Comparison of ENCODE assay signal across 10 mouse cellular contexts in genomic region chr5:139370336-139370735, GRCm38 (mm10). TPM values are rescaled to one million over a fixed set of nuclear protein-coding genes. Genes with fewer than 3 reads are reported as not detected.
DNase-seq lines count a peak whose midpoint lies in the region; ATAC-seq and TF ChIP-seq lines count a peak whose summit lies in the region.
"Had no signal": no experiment of that assay in that cellular context is flagged by ENCODE, and none has a peak within 500 bp of the region (broad histone marks: within the 10 kb centered on the region; RNA-seq: fewer than 3 reads in every experiment).

No protein-coding gene starts in this region.

- TF ChIP-seq CTCF in kidney, adult 2 months (conservative IDR thresholded peaks at IDR 0.05; ENCODE audit: insufficient read depth, insufficient read length, low read depth, low read length) = no peak
- no peak for TF ChIP-seq CTCF in bone marrow, adult 2 months (IDR thresholded peaks at IDR 0.05; ENCODE audit: control insufficient read depth, insufficient read depth, low read length)

- H3K4me3 ChIP-seq in forebrain, embryonic 10.5 days = 0 out of 2 replicates have a peak overlapping the region, but pooled peaks have one; percentile 6
- H3K4me3 ChIP-seq in forebrain, embryonic 12.5 days (replicated peaks) = no peak overlapping the region
- H3K4me3 ChIP-seq in kidney, adult 2 months (ENCODE audit: insufficient read depth, low read depth, low read length) = no peak overlapping the region
- H3K4me3 ChIP-seq in bone marrow, adult 2 months (replicated peaks; ENCODE audit: control insufficient read depth, low read depth, low read length) = no peak overlapping the region
- H3K4me3 ChIP-seq in liver, embryonic 13.5 days (replicated peaks) = peak overlapping the region; percentile 72; the same call in 1 of the 2 replicates

- no peaks in the 10 kb centered on the region for H3K27me3 ChIP-seq in forebrain, embryonic 10.5 days (ENCODE audit: poor library complexity, severe bottlenecking)
- 0 out of 2 replicates have a peak, but pooled peaks cover 4% of the 10 kb centered on the region for H3K27me3 ChIP-seq in forebrain, embryonic 12.5 days
- no peaks in the 10 kb centered on the region for H3K27me3 ChIP-seq in kidney, adult 2 months (replicated peaks; ENCODE audit: control insufficient read depth, insufficient read depth, low read length)
- H3K27me3 ChIP-seq in liver, embryonic 13.5 days = no peaks in the 10 kb centered on the region

- 84% methylated on average over 6 of the region's 6 CpGs for WGBS in forebrain, embryonic 10.5 days
- 86% methylated on average over 6 of the region's 6 CpGs for WGBS in forebrain, embryonic 12.5 days
- 70% methylated on average over 6 of the region's 6 CpGs for WGBS in kidney, adult 2 months
- WGBS in bone marrow, adult 2 months = 74% methylated on average over 6 of the region's 6 CpGs
- WGBS in liver, embryonic 13.5 days (ENCODE audit: insufficient replicate concordance) = 56% methylated on average over 6 of the region's 6 CpGs

- no peak for TF ChIP-seq POLR2A in kidney, adult 2 months (IDR thresholded peaks at IDR 0.05; ENCODE audit: low read depth, low read length)
- TF ChIP-seq POLR2A in bone marrow, adult 2 months (IDR thresholded peaks at IDR 0.05; ENCODE audit: borderline replicate concordance, control insufficient read depth, low read depth, low read length) = no peak

- H3K4me1 ChIP-seq in forebrain, embryonic 10.5 days = peaks cover 53% of the 10 kb centered on the region
- peaks cover 26% of the 10 kb centered on the region for H3K4me1 ChIP-seq in forebrain, embryonic 12.5 days
- peaks cover 54% of the 10 kb centered on the region for H3K4me1 ChIP-seq in kidney, adult 2 months (ENCODE audit: control insufficient read depth, insufficient read depth, low read length)
- peaks cover 20% of the 10 kb centered on the region for H3K4me1 ChIP-seq in bone marrow, adult 2 months (ENCODE audit: control insufficient read depth, insufficient read depth, low read length)
- H3K4me1 ChIP-seq in liver, embryonic 13.5 days (replicated peaks) = peaks cover 93% of the 10 kb centered on the region

- no peak for DNase-seq in forebrain, embryonic 10.5 days (ENCODE audit: extremely low spot score, low spot score)
- no peak for DNase-seq in kidney, adult 2 months
- DNase-seq in kidney, postnatal 14 days = no peak
- DNase-seq in liver, embryonic 13.5 days = no peak
- no peak for DNase-seq in thymus, postnatal 36 days
- DNase-seq in right cerebral cortex, adult 18-20 months = no peak
- DNase-seq: adrenal gland, postnatal 14 days had no signal

- H3K4me2 ChIP-seq in forebrain, embryonic 12.5 days = no peak overlapping the region
- H3K4me2 ChIP-seq in liver, embryonic 13.5 days = peak overlapping the region; percentile 93

- no peaks in the 10 kb centered on the region for H3K36me3 ChIP-seq in forebrain, embryonic 10.5 days (replicated peaks)
- no peaks in the 10 kb centered on the region for H3K36me3 ChIP-seq in forebrain, embryonic 12.5 days (replicated peaks)
- H3K36me3 ChIP-seq in kidney, adult 2 months (ENCODE audit: control insufficient read depth, insufficient read depth, low read length) = no peaks in the 10 kb centered on the region
- no peaks in the 10 kb centered on the region for H3K36me3 ChIP-seq in liver, embryonic 13.5 days

- peak overlapping the region; percentile 95 for H3K27ac ChIP-seq in forebrain, embryonic 10.5 days
- no peak overlapping the region for H3K27ac ChIP-seq in forebrain, embryonic 12.5 days
- H3K27ac ChIP-seq in kidney, adult 2 months (ENCODE audit: insufficient read depth, low read depth, low read length) = peak overlapping the region; percentile 93; the same call in 1 of the 2 replicates
- peak overlapping the region; percentile 16; the same call in 1 of the 2 replicates for H3K27ac ChIP-seq in bone marrow, adult 2 months (ENCODE audit: control insufficient read depth, insufficient read depth, low read depth, low read length, poor library complexity)
- H3K27ac ChIP-seq in liver, embryonic 13.5 days = peak overlapping the region; percentile 100

- no peaks in the 10 kb centered on the region for H3K9me3 ChIP-seq in forebrain, embryonic 10.5 days
- H3K9me3 ChIP-seq in forebrain, embryonic 12.5 days = no peaks in the 10 kb centered on the region
- no peaks in the 10 kb centered on the region for H3K9me3 ChIP-seq in liver, embryonic 13.5 days (replicated peaks)

- no peak overlapping the region for H3K9ac ChIP-seq in forebrain, embryonic 12.5 days
- H3K9ac ChIP-seq in liver, embryonic 13.5 days = peak overlapping the region; percentile 93

- no peak for ATAC-seq in forebrain, embryonic 12.5 days (ENCODE audit: low FRiP score)
- no peak for ATAC-seq in liver, embryonic 13.5 days (ENCODE audit: low read depth)

RNA-seq across cellular contexts. Expression of gene Gpr146, which starts 7.2 kb away (rescaled TPM):
- polyA plus RNA-seq in forebrain, embryonic 10.5 days (2016; fragmentation: Nextera tagmentation; extraction: Ambion mirVana) = 1.6 and 1.8 TPM in 2 replicates
- polyA plus RNA-seq in forebrain, embryonic 12.5 days (2016; fragmentation: Nextera tagmentation; extraction: Ambion mirVana) = 1.2 and 1.4 TPM in 2 replicates
- 39.1 and 43.0 TPM in 2 replicates for polyA plus RNA-seq in kidney, adult 2 months (2012; rRNA removed)
- polyA plus RNA-seq in bone marrow, adult 2 months (2011; ENCODE audit: insufficient read depth, insufficient read length, low replicate concordance, missing spikeins) = 14.6 and 20.1 TPM in 2 replicates
- polyA plus RNA-seq in liver, embryonic 13.5 days (2015; fragmentation: Nextera tagmentation; extraction: Ambion mirVana) = 18.8 and 20.2 TPM in 2 replicates

RNA-seq across cellular contexts. Expression of gene Cyp2w1, which starts 17.9 kb away (rescaled TPM):
- not detected in 2 replicates for polyA plus RNA-seq in forebrain, embryonic 10.5 days (2016; fragmentation: Nextera tagmentation; extraction: Ambion mirVana)
- 0.17 and 0.24 TPM in 2 replicates for polyA plus RNA-seq in forebrain, embryonic 12.5 days (2016; fragmentation: Nextera tagmentation; extraction: Ambion mirVana)
- not detected in 2 replicates for polyA plus RNA-seq in kidney, adult 2 months (2012; rRNA removed)
- not detected in 2 replicates for polyA plus RNA-seq in bone marrow, adult 2 months (2011; ENCODE audit: insufficient read depth, insufficient read length, low replicate concordance, missing spikeins)
- not detected in 2 replicates for polyA plus RNA-seq in liver, embryonic 13.5 days (2015; fragmentation: Nextera tagmentation; extraction: Ambion mirVana)
- polyA plus RNA-seq: heart, postnatal 0 days had no signal

RNA-seq across cellular contexts. Expression of gene Cox19, which starts 19.1 kb away (rescaled TPM):
- 119 and 120 TPM in 2 replicates for polyA plus RNA-seq in forebrain, embryonic 10.5 days (2016; fragmentation: Nextera tagmentation; extraction: Ambion mirVana)
- polyA plus RNA-seq in forebrain, embryonic 12.5 days (2016; fragmentation: Nextera tagmentation; extraction: Ambion mirVana) = 105 and 117 TPM in 2 replicates
- 114 and 125 TPM in 2 replicates for polyA plus RNA-seq in kidney, adult 2 months (2012; rRNA removed)
- 27.6 and 39.3 TPM in 2 replicates for polyA plus RNA-seq in bone marrow, adult 2 months (2011; ENCODE audit: insufficient read depth, insufficient read length, low replicate concordance, missing spikeins)
- 68.5 and 72.3 TPM in 2 replicates for polyA plus RNA-seq in liver, embryonic 13.5 days (2015; fragmentation: Nextera tagmentation; extraction: Ambion mirVana)

RNA-seq across cellular contexts. Expression of gene C130050O18Rik, which starts 34.7 kb away (rescaled TPM):
- polyA plus RNA-seq in forebrain, embryonic 10.5 days (2016; fragmentation: Nextera tagmentation; extraction: Ambion mirVana) = 0.15 and 0.34 TPM in 2 replicates
- 0.10 and 0.22 TPM in 2 replicates for polyA plus RNA-seq in forebrain, embryonic 12.5 days (2016; fragmentation: Nextera tagmentation; extraction: Ambion mirVana)
- 3.0 and 4.3 TPM in 2 replicates for polyA plus RNA-seq in kidney, adult 2 months (2012; rRNA removed)
- polyA plus RNA-seq in bone marrow, adult 2 months (2011; ENCODE audit: insufficient read depth, insufficient read length, low replicate concordance, missing spikeins) = 0.88 and 4.0 TPM in 2 replicates
- polyA plus RNA-seq in liver, embryonic 13.5 days (2015; fragmentation: Nextera tagmentation; extraction: Ambion mirVana) = 0.89 and 1.1 TPM in 2 replicates

RNA-seq across cellular contexts. Expression of gene Adap1, which starts 44.9 kb away (rescaled TPM):
- 0.27 and 0.49 TPM in 2 replicates for polyA plus RNA-seq in forebrain, embryonic 10.5 days (2016; fragmentation: Nextera tagmentation; extraction: Ambion mirVana)
- 2.3 and 3.3 TPM in 2 replicates for polyA plus RNA-seq in forebrain, embryonic 12.5 days (2016; fragmentation: Nextera tagmentation; extraction: Ambion mirVana)
- polyA plus RNA-seq in kidney, adult 2 months (2012; rRNA removed) = 29.5 and 34.2 TPM in 2 replicates
- polyA plus RNA-seq in bone marrow, adult 2 months (2011; ENCODE audit: insufficient read depth, insufficient read length, low replicate concordance, missing spikeins) = 12.1 and 26.4 TPM in 2 replicates
- polyA plus RNA-seq in liver, embryonic 13.5 days (2015; fragmentation: Nextera tagmentation; extraction: Ambion mirVana) = 2.6 and 3.3 TPM in 2 replicates

Comparison
In these comparisons a context has a peak if more than half of its experiments do, and no peak if none do; other contexts are left out.
1. H3K4me3 ChIP-seq: peak in forebrain, embryonic 10.5 days (single experiment) and liver, embryonic 13.5 days (single experiment); none in forebrain, embryonic 12.5 days (single experiment), kidney, adult 2 months (single experiment) and bone marrow, adult 2 months (single experiment).